Mouse (Mus musculus) liver, postnatal 0 days (tissue): ENCODE measurements around the gene Phc1. TPM values are rescaled to one million over a fixed set of nuclear protein-coding genes. Genes with fewer than 3 reads are reported as not detected.
"Not testable (repeated sequence)": the region's sequence is repeated elsewhere in the genome, so short reads cannot be mapped to it uniquely, and the experiment has no call there.

ENCODE experiments used
- ATAC-seq: fragments of 200-750 bp; cut with Nextera tagmentation; 2 replicates; pipeline ENCODE4 v1.8.0; 2017; ENCODE audit warnings: mild to moderate bottlenecking, moderate library complexity
- DNase-seq: peaks from one replicate; pipeline ENCODE4 v3.0.0-alpha.2; 2016
- H3K27ac ChIP-seq: fragments of 300-500 bp; sonication (generic); 2 replicates; pipeline ENCODE4 v1.5.1; 2014; ENCODE audit warnings: antibody characterized with exemption, moderate library complexity, mild to moderate bottlenecking, low read depth
- H3K27me3 ChIP-seq: fragments of 300-500 bp; sonication (generic); 2 replicates; pipeline ENCODE4 v1.6.1; 2014; ENCODE audit warnings: low read length, control low read depth, mixed read lengths; ENCODE audit not compliant: insufficient read depth
- H3K36me3 ChIP-seq: fragments of 300-500 bp; sonication (generic); replicated peaks from 2 replicates; pipeline ENCODE4 v1.6.1; 2014; ENCODE audit warnings: mild to moderate bottlenecking, control low read depth, low read length, moderate library complexity, mixed read lengths; ENCODE audit not compliant: insufficient read depth
- H3K4me1 ChIP-seq: fragments of 300-500 bp; sonication (generic); 2 replicates; pipeline ENCODE4 v1.6.1; 2014; ENCODE audit warnings: antibody characterized with exemption, mild to moderate bottlenecking, control low read depth; ENCODE audit not compliant: insufficient read depth
- H3K4me2 ChIP-seq: fragments of 300-500 bp; sonication (generic); 2 replicates; pipeline ENCODE4 v1.6.1; 2014; ENCODE audit warnings: low read depth, mild to moderate bottlenecking, low read length, moderate library complexity, mixed read lengths
- H3K4me3 ChIP-seq: fragments of 300-500 bp; sonication (generic); 2 replicates; pipeline ENCODE4 v1.5.1; 2014; ENCODE audit warnings: low read depth, low read length
- H3K9ac ChIP-seq: fragments of 300-500 bp; sonication (generic); replicated peaks from 2 replicates; pipeline ENCODE4 v1.6.1; 2014; ENCODE audit warnings: mild to moderate bottlenecking, moderate library complexity
- H3K9me3 ChIP-seq: fragments of 300-500 bp; sonication (generic); 2 replicates; pipeline ENCODE4 v1.6.1; 2016; ENCODE audit warnings: mild to moderate bottlenecking, control low read depth, low read length, mixed read lengths
- CTCF ChIP-seq: sonication (generic); IDR thresholded peaks from 2 replicates; pipeline ENCODE4 v1.5.1; 2016; ENCODE audit warnings: antibody characterized with exemption, low read depth
- EP300 ChIP-seq: IDR thresholded peaks from 2 replicates; pipeline ENCODE4 v1.6.1; 2016; ENCODE audit warnings: antibody characterized with exemption, low read depth, mild to moderate bottlenecking
- WGBS: fragments of 180-500 bp; shearing (Covaris S2); extraction: QIAGEN DNeasy Blood & Tissue Kit; methylation state at CpG from one replicate; pipeline ENCODE4 v1.1.7; 2014; ENCODE audit not compliant: insufficient replicate concordance; 5-methylcytosine and 5-hydroxymethylcytosine counted together
- polyA plus RNA-seq: library from polyadenylated mRNA; unstranded; fragments of >200 nt; fragmentation: Nextera tagmentation; extraction: Ambion mirVana; gene quantifications from 2 replicates; pipeline ENCODE4 v1.2.1, GENCODE M21; 2015

The Phc1 gene
- polyA plus RNA-seq = 1.2 and 1.4 TPM in 2 replicates

DNA sequence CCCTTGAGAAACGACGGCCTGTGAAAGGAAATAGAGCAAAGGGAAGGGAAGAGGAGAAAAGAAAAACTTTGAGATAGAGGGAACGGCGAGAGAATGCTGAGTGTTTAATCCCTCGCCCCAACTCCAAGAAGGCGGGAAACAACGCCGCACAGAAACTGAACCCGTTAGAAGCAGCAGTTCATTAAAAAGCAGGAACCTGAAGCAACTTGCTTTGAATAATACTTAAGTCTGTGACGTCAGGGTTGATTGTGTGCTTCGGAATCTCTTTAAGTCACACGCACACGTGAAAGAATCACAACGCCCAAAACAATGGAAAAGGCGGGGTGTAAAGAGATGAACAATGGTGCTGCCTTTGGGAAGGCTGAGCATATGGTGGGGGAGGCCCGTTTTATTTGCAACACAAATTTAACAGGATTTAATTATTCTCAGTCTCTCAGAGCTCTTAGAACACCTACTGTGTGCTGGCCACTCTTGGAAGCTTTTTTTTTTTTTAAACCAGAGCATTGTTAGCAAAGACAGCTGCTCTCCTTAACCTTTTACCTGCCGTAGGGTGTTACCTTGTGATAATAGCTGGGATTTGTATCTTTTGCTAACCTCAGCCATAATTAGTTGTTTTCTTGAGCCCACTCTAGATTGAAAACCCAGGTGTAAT lies at the start of gene Phc1:
Phc1 (minus strand) TSS at position 213 of the 652 bp plus-strand sequence.
- Histone ChIP-seq H3K4me3 (peak within 1 kb of the TSS; percentile 64), H3K9ac (peak within 1 kb of the TSS; percentile 63), H3K4me1 (0 out of 2 replicates have a peak, but pooled peaks cover 4% of the 10 kb centered on the region), H3K9me3 (no peaks in the 10 kb centered on the region), H3K27me3 (no peaks in the 10 kb centered on the region), H3K36me3 (no peaks in the 10 kb centered on the region), H3K4me2 (peak within 1 kb of the TSS; percentile 73), H3K27ac (peak within 1 kb of the TSS; percentile 68)
- DNase-seq (no peak), ATAC-seq (no peak)
- WGBS = 4% methylated on average over 17 of the region's 17 CpGs
- TF ChIP-seq EP300 (no peak), CTCF (no peak)

DNA sequence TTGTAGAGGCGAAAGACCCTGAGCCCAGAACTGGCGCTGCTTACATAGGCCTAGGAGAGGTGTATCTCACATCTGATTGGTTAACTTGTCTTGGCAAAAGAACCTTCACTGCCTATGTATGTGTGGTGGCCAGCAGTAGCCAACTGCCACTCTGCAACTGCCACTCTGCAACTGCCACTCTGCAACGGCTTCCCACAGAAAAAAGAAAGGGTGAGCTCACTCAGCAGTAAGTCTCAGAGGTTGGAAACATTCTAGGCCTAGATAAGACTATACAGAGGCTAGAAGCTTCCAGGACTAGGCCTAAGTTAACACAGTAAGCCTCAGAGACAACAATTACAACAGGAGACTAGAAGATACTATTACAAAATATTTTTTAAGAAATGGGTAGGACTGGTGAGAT lies 49.6 kb upstream of the Phc1 start:
- not testable (repeated sequence) for H3K36me3 ChIP-seq, H3K4me3 ChIP-seq, H3K9ac ChIP-seq, H3K9me3 ChIP-seq, H3K27ac ChIP-seq, DNase-seq, ATAC-seq, H3K27me3 ChIP-seq, H3K4me1 ChIP-seq
- 75% methylated on average over 3 of the region's 3 CpGs for WGBS
- H3K4me2 ChIP-seq = peak overlapping the region; percentile 70; the same call in 1 of the 2 replicates

GRCm38 (mm10) chr6:122387177-122388028 lies 47.0 kb upstream of the Phc1 start:
- H3K36me3 ChIP-seq, H3K4me2 ChIP-seq, H3K9ac ChIP-seq, H3K9me3 ChIP-seq, H3K27me3 ChIP-seq, ATAC-seq, H3K4me1 ChIP-seq, DNase-seq, H3K4me3 ChIP-seq, H3K27ac ChIP-seq: not testable (repeated sequence)
- WGBS = 59% methylated on average over 11 of the region's 12 CpGs

GRCm38 (mm10) chr6:122385724-122386123 lies 45.4 kb upstream of the Phc1 start:
- DNase-seq (no peak), ATAC-seq (no peak)
- Histone ChIP-seq H3K9ac (no peak overlapping the region), H3K4me2 (no peak overlapping the region), H3K9me3 (no peaks in the 10 kb centered on the region), H3K27ac (no peak overlapping the region), H3K36me3 (no peaks in the 10 kb centered on the region), H3K27me3 (no peaks in the 10 kb centered on the region), H3K4me1 (0 out of 2 replicates have a peak, but pooled peaks cover 1% of the 10 kb centered on the region), H3K4me3 (no peak overlapping the region)
- no peak for TF ChIP-seq CTCF
- TF ChIP-seq EP300 = no peak
- 51% methylated on average over 5 of the region's 5 CpGs for WGBS

- no peak overlapping the region for H3K9ac ChIP-seq
- 82% methylated on average over 13 of the region's 13 CpGs for WGBS
- no peak for DNase-seq
- no peaks in the 10 kb centered on the region for H3K27me3 ChIP-seq
- H3K4me2 ChIP-seq = no peak overlapping the region
- no peaks in the 10 kb centered on the region for H3K4me1 ChIP-seq
- ATAC-seq = no peak
- H3K27ac ChIP-seq = no peak overlapping the region
- H3K4me3 ChIP-seq = no peak overlapping the region
- no peaks in the 10 kb centered on the region for H3K36me3 ChIP-seq
- no peak for TF ChIP-seq EP300
- no peak for TF ChIP-seq CTCF
- H3K9me3 ChIP-seq = no peaks in the 10 kb centered on the region
Measured at GRCm38 (mm10) chr6:122384886-122385285, 44.5 kb upstream of the Phc1 start.

GRCm38 (mm10) chr6:122383211-122383610 lies 42.9 kb upstream of the Phc1 start:
- Histone ChIP-seq H3K36me3 (no peaks in the 10 kb centered on the region), H3K9ac (no peak overlapping the region), H3K4me3 (no peak overlapping the region), H3K9me3 (no peaks in the 10 kb centered on the region), H3K4me1 (no peaks in the 10 kb centered on the region), H3K27me3 (no peaks in the 10 kb centered on the region), H3K27ac (no peak overlapping the region), H3K4me2 (no peak overlapping the region)
- TF ChIP-seq CTCF = no peak
- TF ChIP-seq EP300 = no peak
- 36% methylated on average over 5 of the region's 5 CpGs for WGBS
- ATAC-seq = no peak
- no peak for DNase-seq
